Mouse (Mus musculus) kidney, adult 10 weeks (tissue): ENCODE measurements around the gene Sh3rf1. TPM values are rescaled to one million over a fixed set of nuclear protein-coding genes. Genes with fewer than 3 reads are reported as not detected.

Experiments used
- polyA plus RNA-seq: library from polyadenylated mRNA; stranded (reverse); fragments of 350-450 nt; fragmentation: Illumina TruSeq; extraction: RNeasy Lipid Tissue Mini Kit (QIAGEN cat#74804); gene quantifications from one replicate; pipeline ENCODE4 v1.2.3, GENCODE M21; 2014; ENCODE audit warnings: low read depth, low replicate concordance

Sh3rf1 gene
- 15.6 TPM for polyA plus RNA-seq

DNA sequence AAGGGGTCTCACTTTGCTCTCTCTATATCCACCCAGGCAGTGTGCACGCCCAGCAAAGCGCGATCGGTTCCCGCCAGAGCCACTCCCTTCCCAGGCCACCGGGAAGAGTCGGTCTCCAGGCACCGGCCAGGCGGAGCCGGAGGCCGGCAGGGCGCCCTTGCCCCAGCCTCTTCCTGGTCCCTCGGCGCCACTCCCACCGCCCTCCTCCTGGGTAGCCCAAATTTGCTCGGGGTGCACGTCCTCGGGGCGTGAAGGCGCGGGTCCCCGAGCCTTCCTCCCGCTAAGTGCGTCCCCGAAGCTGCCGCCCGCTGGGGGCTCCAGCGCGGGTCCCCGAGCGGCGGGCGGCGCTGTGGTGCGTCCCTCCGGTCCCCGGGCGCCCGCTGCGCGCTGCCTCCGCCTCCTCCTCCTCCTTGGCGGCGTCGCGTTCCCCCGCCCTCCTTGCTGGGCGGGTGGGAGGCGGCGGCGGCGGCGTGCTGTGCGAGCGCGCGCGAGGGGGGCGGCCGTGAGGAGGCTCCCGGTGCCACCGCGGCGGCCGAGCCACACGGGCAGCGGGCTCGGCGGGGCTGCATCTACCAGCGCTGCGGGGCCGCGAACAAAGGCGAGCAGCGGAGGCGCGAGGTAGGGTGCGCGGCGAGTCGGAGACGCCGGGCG, at the start of gene Sh3rf1:
Gene Sh3rf1, plus strand, starts transcription at position 144 of the 651 bp plus-strand sequence.

Other genes with a start within 250 kb of the Sh3rf1 start
- gene Clcn3, start 240.6 kb upstream of the Sh3rf1 start, polyA plus RNA-seq = 159 TPM
- 22.0 TPM for gene Nek1, start 230.7 kb upstream of the Sh3rf1 start, polyA plus RNA-seq